Mouse (Mus musculus): ENCODE measurements around the gene Hkdc1. TPM values are rescaled to one million over a fixed set of nuclear protein-coding genes. Genes with fewer than 3 reads are reported as not detected.

Hkdc1 gene
- polyA plus RNA-seq, 1 experiment from 2014 or later, result not detected

GRCm38 (mm10) chr10:62336601-62337578, 85.4 kb downstream of the Hkdc1 start:
- H3K27ac ChIP-seq (ENCODE audit: low read depth, low read length), result no peak overlapping the region
- no peak for DNase-seq (ENCODE audit: low spot score)
- ATAC-seq (ENCODE audit: insufficient read depth, low FRiP score, low TSS enrichment), result no peak
- peaks cover 6% of the 10 kb centered on the region for H3K4me1 ChIP-seq (ENCODE audit: control insufficient read depth, insufficient read depth, low read length)
- WGBS, result 23% methylated on average over 12 of the region's 12 CpGs
- no peaks in the 10 kb centered on the region for H3K36me3 ChIP-seq (ENCODE audit: control insufficient read depth, insufficient read depth, low read length)
- no peak overlapping the region; the same call in none of the 2 replicates for H3K9ac ChIP-seq (ENCODE audit: low read length)
- no peaks in the 10 kb centered on the region for H3K9me3 ChIP-seq (ENCODE audit: control insufficient read depth, low read length)
- no peak overlapping the region for H3K4me2 ChIP-seq (ENCODE audit: low read depth)
- no peak overlapping the region for H3K4me3 ChIP-seq (ENCODE audit: low read depth, low read length)
- H3K27me3 ChIP-seq (ENCODE audit: control insufficient read depth, insufficient read depth, low read length), result no peaks in the 10 kb centered on the region

- Histone ChIP-seq H3K9ac (ENCODE audit: low read length) (no peak overlapping the region), H3K4me1 (ENCODE audit: control insufficient read depth, insufficient read depth, low read length) (peaks cover 6% of the 10 kb centered on the region), H3K4me2 (ENCODE audit: low read depth) (no peak overlapping the region), H3K9me3 (ENCODE audit: control insufficient read depth, low read length) (no peaks in the 10 kb centered on the region), H3K27me3 (ENCODE audit: control insufficient read depth, insufficient read depth, low read length) (no peaks in the 10 kb centered on the region), H3K4me3 (ENCODE audit: low read depth, low read length) (no peak overlapping the region), H3K27ac (ENCODE audit: low read depth, low read length) (no peak overlapping the region), H3K36me3 (ENCODE audit: control insufficient read depth, insufficient read depth, low read length) (no peaks in the 10 kb centered on the region)
- DNase-seq (ENCODE audit: low spot score) (peak; percentile 38), ATAC-seq (ENCODE audit: insufficient read depth, low FRiP score, low TSS enrichment) (no peak)
- 21% methylated on average over 6 of the region's 6 CpGs for WGBS
Observed at GRCm38 (mm10) chr10:62335423-62335776, 86.9 kb downstream of the Hkdc1 start.

DNA sequence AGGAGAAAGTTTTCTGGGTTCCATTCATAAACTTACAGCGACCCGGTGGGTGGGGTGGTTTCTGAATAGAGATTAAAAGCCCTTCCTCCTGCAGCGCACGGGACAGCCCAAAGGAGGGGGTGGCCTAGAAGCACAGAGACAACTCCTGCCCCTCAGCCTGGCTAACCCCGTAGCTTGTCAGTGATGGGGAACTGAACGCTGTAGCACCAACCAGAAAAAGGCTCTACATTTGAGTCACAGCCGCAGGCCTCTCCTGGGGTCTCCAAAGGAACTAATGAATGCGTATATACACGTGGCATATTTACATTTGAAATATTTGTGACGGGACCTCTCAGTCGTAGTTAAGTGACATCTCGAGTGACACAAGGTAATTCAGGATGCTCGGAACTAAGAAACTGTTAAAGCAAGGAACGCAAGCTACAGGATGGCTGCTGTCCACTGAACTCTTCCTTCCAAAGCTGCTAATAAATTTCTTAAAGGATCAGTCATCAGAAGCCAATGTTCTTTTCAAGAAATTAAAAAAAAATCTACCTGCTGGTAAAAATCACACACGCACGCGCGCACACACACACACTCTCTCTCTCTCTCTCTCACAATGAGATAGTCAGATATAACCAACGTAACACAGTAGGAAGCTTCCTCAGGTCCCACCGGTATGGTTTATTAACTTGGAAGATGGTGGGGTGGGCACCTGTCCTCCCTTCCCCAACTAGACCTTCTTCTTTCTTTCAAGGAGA, 87.4 kb downstream of the Hkdc1 start:
- Histone ChIP-seq H3K4me1 (ENCODE audit: control insufficient read depth, insufficient read depth, low read length) (peaks cover 6% of the 10 kb centered on the region), H3K27me3 (ENCODE audit: control insufficient read depth, insufficient read depth, low read length) (no peaks in the 10 kb centered on the region), H3K4me2 (ENCODE audit: low read depth) (no peak overlapping the region; the same call in 1 of the 2 replicates), H3K36me3 (ENCODE audit: control insufficient read depth, insufficient read depth, low read length) (no peaks in the 10 kb centered on the region), H3K9me3 (ENCODE audit: control insufficient read depth, low read length) (no peaks in the 10 kb centered on the region), H3K27ac (ENCODE audit: low read depth, low read length) (no peak overlapping the region), H3K9ac (ENCODE audit: low read length) (no peak overlapping the region), H3K4me3 (ENCODE audit: low read depth, low read length) (no peak overlapping the region)
- no peak for DNase-seq (ENCODE audit: low spot score)
- no peak for ATAC-seq (ENCODE audit: insufficient read depth, low FRiP score, low TSS enrichment)
- WGBS, result 57% methylated on average over 20 of the region's 20 CpGs

DNA sequence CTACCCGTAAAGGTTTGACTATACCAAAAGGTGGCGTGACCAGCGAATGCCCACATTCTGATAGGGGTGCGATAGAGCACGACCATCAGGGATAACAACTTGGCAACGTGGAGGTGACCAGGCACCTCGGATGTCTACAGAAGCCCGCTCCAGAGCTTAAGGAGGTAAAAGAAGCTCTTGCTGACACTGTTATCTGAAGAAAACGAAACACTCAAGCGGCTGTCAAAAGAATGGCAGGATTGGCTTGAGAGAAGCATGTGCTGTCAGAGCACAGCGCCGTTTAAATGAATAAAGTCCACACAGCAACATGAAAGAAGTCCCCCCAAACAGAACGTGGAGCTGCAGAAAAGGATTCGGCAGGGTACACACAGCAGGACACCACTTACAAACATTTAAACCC, 89.0 kb downstream of the Hkdc1 start:
- Histone ChIP-seq H3K4me3 (ENCODE audit: low read depth, low read length) (no peak overlapping the region), H3K4me1 (ENCODE audit: control insufficient read depth, insufficient read depth, low read length) (no peaks in the 10 kb centered on the region), H3K9me3 (ENCODE audit: control insufficient read depth, low read length) (no peaks in the 10 kb centered on the region), H3K9ac (ENCODE audit: low read length) (no peak overlapping the region), H3K27me3 (ENCODE audit: control insufficient read depth, insufficient read depth, low read length) (no peaks in the 10 kb centered on the region), H3K4me2 (ENCODE audit: low read depth) (no peak overlapping the region), H3K27ac (ENCODE audit: low read depth, low read length) (no peak overlapping the region), H3K36me3 (ENCODE audit: control insufficient read depth, insufficient read depth, low read length) (no peaks in the 10 kb centered on the region)
- ATAC-seq (ENCODE audit: insufficient read depth, low FRiP score, low TSS enrichment) (no peak), DNase-seq (ENCODE audit: low spot score) (no peak)
- WGBS, result 84% methylated on average over 14 of the region's 14 CpGs

Other genes starting within 250 kb of the Hkdc1 start
- 8.6 and 8.9 TPM in 2 replicates for gene Tspan15, start 191.2 kb downstream of the Hkdc1 start, polyA plus RNA-seq (2014; fragmentation: Nextera tagmentation; extraction: Ambion mirVana)
- gene Tacr2, start 170.1 kb downstream of the Hkdc1 start, polyA plus RNA-seq (2014; fragmentation: Nextera tagmentation; extraction: Ambion mirVana), result not detected in 2 replicates
- 27.6 and 36.9 TPM in 2 replicates for gene Hk1, start 42.6 kb downstream of the Hkdc1 start, polyA plus RNA-seq (2014; fragmentation: Nextera tagmentation; extraction: Ambion mirVana)
- 0.99 and 1.0 TPM in 2 replicates for gene 4930507D05Rik, start 27.0 kb upstream of the Hkdc1 start, polyA plus RNA-seq (2014; fragmentation: Nextera tagmentation; extraction: Ambion mirVana)
- gene Supv3l1, start 27.2 kb upstream of the Hkdc1 start, polyA plus RNA-seq (2014; fragmentation: Nextera tagmentation; extraction: Ambion mirVana), result 27.1 and 28.4 TPM in 2 replicates
- gene Vps26a, start 64.3 kb upstream of the Hkdc1 start, polyA plus RNA-seq (2014; fragmentation: Nextera tagmentation; extraction: Ambion mirVana), result 100 and 105 TPM in 2 replicates
- 5.3 and 7.3 TPM in 2 replicates for gene Srgn, start 105.0 kb upstream of the Hkdc1 start, polyA plus RNA-seq (2014; fragmentation: Nextera tagmentation; extraction: Ambion mirVana)
- 62.3 and 62.5 TPM in 2 replicates for gene Kif1bp, start 156.0 kb upstream of the Hkdc1 start, polyA plus RNA-seq (2014; fragmentation: Nextera tagmentation; extraction: Ambion mirVana)
- 35.8 and 36.9 TPM in 2 replicates for gene Ddx21, start 179.8 kb upstream of the Hkdc1 start, polyA plus RNA-seq (2014; fragmentation: Nextera tagmentation; extraction: Ambion mirVana)
- gene Ddx50, start 228.7 kb upstream of the Hkdc1 start, polyA plus RNA-seq (2014; fragmentation: Nextera tagmentation; extraction: Ambion mirVana), result 118 and 123 TPM in 2 replicates

Data from neural tube, embryonic 11.5 days (tissue).